Mouse (Mus musculus) lung, postnatal 36 days (tissue): ENCODE results near the gene Mcat.

Experiments used
- DNase-seq: peaks from one replicate; pipeline ENCODE4 v3.0.0; 2022; ENCODE audit warnings: mixed read lengths

Gene Mcat

DNA sequence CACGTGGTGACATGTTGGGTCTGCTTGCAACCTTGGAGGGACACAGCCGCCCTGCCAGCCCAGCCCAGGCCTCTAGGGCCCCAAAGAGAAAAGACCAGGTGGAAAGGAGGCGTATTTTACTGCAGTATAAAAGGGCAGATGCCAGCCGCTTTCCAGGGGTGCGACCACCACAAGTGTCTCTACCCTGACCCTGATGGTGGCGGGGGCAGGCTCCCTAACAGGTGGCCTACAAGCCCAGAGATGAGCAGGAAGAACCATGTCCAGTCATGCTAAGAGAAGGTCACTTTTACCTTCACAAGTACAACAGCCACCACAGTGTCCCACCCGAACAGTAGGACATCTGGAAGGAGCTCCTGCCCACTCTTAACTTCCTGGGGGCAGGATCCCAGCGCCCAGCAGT lies 12.0 kb upstream of the Mcat start:
- no peak for DNase-seq

DNA sequence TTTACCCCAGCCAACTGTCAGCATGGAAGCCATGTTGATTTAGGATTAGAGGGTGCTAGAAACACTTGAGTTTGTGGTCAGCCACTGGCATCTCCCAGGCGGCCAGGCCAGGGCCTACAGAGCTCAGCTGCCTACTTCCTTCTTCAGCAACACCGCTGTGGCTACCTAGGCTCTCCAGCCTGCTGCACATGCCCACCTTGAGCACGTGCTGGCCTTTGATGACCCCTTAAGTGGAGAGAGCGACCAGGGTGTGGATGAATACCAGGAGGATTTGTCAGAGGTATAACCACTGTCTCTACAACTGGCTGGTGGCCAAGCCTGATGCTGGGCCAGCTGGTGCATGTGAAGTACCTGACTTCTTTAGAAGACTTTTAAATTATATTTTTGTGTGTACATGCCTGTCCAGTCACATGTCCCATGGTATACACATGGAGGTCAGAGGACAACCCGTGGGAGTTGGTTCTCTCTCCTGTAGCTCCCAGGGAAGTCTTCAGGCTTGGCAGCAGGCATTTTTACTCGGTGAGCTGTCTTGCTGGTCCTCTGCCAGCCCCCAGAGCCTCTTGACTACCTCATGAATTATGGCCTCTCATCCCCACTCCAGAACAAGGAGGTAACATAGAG lies 11.3 kb upstream of the Mcat start:
- peak; percentile 85 for DNase-seq

GRCm38 (mm10) chr15:83573606-83574005 lies 10.0 kb upstream of the Mcat start:
- DNase-seq, result no peak

DNA sequence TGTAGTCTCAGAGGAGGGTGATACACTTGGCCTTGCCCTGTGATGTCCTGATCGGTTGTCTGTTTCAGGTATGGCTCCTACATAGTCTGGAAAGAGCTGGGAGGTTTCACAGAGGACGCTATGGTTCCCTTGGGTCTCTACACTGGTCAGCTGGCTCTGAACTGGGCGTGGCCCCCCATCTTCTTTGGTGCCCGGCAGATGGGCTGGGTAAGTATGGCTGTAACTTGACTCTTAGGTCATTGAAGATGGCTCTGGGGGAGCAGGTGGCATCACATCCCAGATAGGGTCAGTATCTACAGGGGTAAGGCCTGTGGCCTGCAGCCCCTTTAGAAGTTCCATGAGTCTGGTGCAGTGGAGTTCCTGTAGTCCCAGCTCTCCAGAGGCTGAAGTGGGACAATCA lies 8.5 kb upstream of the Mcat start:
- no peak for DNase-seq

DNA sequence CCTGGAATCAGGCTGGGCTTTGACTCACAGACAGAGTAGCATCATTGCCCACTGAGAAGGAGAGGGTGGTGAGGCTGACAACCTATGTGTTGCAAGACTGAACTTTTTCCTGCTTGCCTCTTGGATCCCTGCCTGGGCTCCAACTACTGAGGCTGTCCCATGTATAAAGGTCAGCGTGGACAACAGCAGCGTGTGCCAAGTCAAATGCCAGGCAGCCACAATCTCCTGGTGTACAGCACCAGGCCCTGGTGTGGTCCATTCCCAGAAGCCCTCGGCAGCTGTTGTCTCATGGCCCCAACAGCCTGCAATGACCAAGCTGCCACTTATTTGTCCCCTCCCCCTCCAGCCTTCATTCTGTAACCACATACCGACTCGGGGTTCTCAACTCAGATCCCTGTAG lies 8.0 kb upstream of the Mcat start:
- peak; percentile 59 for DNase-seq

GRCm38 (mm10) chr15:83570641-83571040 lies 7.1 kb upstream of the Mcat start:
- peak; percentile 45 for DNase-seq

DNA sequence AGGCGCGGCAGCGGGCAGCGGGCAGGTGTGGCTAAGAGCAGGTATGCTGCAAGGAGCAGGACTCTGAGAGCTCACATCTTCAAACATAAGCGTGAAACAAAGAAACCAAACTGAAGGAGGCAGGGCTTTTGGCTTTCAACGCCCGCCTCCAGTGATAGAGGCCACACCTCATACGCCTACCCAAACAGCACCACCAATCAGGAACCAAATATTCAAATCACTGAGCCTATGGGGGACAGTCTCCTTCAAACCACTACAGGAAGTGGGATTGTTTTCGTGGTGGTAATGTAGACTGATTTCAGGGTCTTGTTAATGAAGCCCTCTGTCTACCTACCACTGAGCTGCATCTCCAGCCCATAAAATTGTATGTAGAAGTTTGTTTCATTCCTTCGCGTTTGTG lies 6.1 kb upstream of the Mcat start:
- DNase-seq, result peak; percentile 41

DNA sequence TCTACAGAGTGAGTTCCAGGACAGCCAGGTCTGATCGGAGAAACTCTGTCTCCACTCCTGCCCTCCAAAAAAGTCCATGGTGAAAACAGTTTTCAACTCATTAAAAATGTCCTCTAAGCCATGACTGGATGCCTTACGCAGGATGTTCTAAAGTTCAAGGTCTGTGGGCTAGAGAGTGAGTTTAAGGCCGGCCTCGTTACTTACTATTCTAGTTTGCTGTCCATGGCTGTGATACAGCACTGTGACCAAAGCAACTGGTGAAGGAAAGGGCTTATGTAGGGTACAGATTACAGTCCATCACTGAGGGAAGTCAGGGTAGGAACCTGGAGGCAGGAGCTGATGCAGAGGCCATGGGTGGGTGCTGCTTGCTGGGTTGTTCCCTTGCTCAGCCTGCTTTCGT lies 5.0 kb upstream of the Mcat start:
- DNase-seq, result no peak

DNA sequence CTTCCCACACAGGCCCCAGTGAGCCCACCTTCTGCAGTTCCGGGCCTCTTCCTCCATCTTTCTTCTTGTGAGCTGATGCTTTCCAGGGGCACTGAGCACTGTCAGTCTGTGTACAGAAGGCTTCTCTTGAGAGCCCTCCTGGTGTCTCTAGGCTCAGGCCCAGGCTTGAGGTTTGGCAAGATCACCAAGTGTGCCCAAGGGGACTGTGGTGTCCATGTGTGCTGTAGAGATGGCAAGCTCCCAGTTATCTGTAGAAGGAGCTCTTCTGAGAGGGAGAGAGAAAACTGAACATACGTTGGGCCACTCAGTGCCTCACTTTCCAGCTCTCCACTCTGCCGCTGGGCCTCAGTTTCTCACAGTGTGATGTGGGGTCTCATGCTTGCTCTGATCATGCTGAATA lies 4.1 kb upstream of the Mcat start:
- no peak for DNase-seq

DNA sequence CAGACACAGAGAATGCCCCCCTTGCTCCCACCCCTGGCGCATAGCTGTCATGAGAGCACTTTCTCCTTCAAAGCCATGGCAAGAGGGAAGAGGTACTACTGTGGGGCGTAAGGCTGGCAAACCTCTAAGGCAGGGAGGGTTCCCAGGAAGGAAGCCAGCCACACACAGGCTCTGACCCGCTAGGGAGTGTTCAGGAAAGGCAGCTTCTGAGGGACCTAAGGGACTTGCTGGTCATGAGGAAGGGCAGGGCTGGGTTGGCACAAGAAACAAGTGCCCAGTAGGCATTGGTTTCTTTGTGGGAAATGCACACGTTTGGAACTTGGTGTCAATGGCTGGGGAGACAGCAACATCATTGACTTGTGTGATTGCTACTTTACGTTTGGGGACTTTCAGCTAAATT lies 2.4 kb upstream of the Mcat start:
- peak; percentile 44 for DNase-seq

DNA sequence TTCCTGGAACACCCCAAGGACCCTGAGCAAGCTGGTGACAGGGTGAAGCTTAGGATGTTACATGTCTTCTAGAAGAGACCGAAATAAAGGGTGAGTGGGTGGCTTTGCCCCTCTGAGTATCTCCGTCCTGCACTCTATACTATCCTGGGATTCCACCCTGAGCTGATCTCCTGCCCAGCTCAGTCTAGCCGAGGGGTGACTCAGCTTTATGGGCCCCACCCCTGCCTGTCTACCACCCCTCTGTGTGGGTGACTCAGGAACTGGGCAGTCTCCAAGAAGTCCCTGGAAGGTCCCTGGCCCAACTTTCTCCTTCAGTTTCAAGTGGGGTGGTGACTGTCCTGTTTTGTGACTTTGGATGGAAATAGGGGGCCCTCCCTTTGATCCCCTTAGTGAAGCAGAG lies 1.8 kb upstream of the Mcat start:
- DNase-seq, result peak; percentile 53

GRCm38 (mm10) chr15:83563857-83564651 lies 467 bp upstream of the Mcat start:
- DNase-seq, result peak; percentile 78

- DNase-seq, result peak; percentile 97
Observed at GRCm38 (mm10) chr15:83562626-83563270, 839 bp downstream of the Mcat start.

- DNase-seq, result no peak
Observed at GRCm38 (mm10) chr15:83560941-83561477, 2.6 kb downstream of the Mcat start.

DNA sequence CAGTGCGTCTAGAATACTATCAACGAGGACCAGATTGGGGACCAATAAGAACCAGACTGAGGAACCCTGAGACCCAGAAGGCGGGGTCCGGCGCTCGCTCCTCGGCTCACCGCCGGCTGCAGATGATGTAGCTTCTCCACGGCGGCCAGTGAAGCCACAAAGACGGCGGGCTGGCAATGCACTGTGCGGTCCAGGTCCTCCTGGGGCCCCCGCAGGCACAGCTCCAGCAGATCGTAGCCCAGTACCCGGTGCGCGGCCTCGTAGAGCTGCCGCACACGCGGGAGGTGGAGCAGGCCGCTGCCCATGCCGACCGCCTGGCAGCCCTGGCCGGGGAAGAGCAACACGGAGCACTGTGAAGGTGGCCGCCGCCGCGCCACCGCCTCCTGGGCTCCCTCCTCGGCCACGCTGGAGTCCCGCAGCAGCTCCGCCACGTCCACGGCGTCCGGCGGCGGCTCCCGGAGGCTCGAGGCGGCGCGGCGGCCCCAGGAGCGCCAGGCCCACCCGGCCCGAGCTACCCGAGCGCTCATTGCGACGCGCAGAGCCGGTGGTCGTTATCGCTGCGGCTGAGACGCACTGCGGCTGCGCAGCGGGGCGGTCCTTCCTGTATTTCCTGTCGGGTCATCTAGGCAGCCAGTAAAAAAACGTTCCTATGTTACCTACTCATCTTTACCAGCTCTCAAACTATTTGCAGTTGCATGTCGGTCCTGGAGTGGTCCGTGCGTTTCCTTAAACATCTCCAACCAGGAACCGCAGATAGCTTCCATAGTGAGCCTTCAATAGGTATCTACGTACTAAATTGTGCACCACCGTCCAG lies 8.2 kb downstream of the Mcat start:
- peak; percentile 92 for DNase-seq

GRCm38 (mm10) chr15:83553831-83554230 lies 9.8 kb downstream of the Mcat start:
- DNase-seq, result no peak

DNA sequence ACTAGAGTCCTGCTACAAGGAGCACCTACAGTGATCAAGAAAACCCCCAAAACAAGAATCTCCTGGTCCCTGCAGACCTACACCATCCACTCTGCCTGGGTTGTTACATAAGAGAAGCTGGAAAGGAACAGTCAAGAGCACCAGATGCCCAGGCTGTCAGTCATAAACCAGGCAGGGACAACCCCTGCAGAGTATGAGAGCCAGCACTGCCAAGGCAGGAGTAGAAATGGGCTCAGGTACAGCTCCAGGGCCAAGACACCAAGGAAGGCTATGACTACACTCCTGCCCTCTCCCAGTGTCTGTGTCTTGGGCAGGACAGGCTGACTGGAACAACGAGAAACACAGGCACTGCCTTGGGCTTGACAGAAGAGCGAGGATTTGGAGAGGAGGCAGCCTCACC lies 13.4 kb downstream of the Mcat start:
- DNase-seq, result no peak

DNA sequence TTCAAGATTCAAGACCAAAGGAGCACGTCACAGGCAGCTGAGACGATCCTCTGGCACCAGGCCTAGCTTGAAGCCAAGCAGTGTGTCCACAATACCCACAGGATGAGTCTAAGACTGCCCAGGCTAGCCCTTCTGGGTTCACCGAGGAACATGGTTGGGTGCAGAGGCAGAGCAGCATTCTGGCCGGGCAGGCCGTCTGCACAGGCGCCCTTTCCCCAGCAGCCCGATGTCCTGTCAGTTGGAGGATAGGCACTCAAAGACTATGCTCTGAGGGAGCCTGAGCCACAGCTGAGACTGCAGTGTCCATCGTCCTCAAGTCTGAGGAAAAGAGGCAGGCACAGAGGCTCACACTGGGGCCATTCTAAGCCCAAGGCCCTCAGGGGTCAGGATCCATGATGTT lies 16.4 kb downstream of the Mcat start:
- no peak for DNase-seq

- DNase-seq, result no peak
Observed at GRCm38 (mm10) chr15:83546029-83546428, 17.6 kb downstream of the Mcat start.

GRCm38 (mm10) chr15:83541647-83542287 lies 21.8 kb downstream of the Mcat start:
- peak; percentile 59 for DNase-seq

DNA sequence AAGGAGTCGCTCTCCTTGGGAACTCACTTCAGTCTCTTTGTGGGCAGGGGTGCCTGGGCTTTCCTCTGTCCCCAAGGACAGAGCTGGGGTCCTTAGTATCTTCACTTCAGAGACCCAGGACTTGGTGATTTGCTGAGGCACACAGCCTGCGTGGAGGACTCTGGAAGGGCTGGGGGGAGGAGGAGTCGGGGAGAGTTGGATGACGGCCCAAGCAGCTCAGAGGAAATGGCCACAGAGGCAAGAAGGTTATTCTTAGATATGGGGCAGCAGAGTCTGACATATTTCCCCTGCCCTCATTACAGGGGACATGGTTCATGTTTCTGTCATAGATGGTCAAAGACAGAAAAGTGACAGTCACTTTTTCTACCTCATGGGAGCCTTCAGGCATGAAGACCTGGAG lies 23.7 kb downstream of the Mcat start:
- DNase-seq, result peak; percentile 77

- DNase-seq, result no peak
Observed at GRCm38 (mm10) chr15:83538855-83539254, 24.7 kb downstream of the Mcat start.

DNA sequence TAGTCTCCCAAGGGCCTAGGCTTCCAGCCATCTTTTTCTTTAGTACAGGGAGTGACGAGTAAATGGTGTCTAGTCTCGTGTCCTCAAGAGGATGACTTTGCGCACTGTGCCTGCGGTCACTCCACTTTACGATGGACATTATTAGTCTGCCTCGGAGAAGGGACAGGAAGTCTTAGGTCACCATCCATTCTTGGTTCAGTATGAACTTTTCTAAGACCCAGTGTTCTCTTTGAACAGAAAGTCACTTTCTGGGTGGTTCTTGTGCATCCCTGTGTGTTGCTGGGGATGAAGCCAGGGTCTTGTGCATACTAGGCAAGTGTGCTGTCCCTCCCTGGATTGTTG lies 27.7 kb downstream of the Mcat start:
- no peak for DNase-seq
